Mouse (Mus musculus) brain, embryonic 14.5 days (tissue): Measurements from ENCODE around the gene Rhno1. TPM values are rescaled to one million over a fixed set of nuclear protein-coding genes. Genes with fewer than 3 reads are reported as not detected.
"Not testable (repeated sequence)": the region's sequence is repeated elsewhere in the genome, so short reads cannot be mapped to it uniquely, and the experiment has no call there.

Experiments used
- DNase-seq: peaks from one replicate; pipeline ENCODE4 v3.0.0-alpha.2; 2011; ENCODE audit warnings: low read depth
- CTCF ChIP-seq: fragments of 200-500 bp; IDR thresholded peaks from 2 replicates; pipeline ENCODE4 v1.5.1; 2012; ENCODE audit warnings: inconsistent platforms, mild to moderate bottlenecking, moderate library complexity, borderline replicate concordance; ENCODE audit not compliant: insufficient read depth, insufficient read length; ENCODE audit errors: extremely low read depth
- POLR2A ChIP-seq: fragments of 200-500 bp; IDR thresholded peaks from 2 replicates; pipeline ENCODE4 v1.6.1; 2012; ENCODE audit warnings: mild to moderate bottlenecking, inconsistent platforms, borderline replicate concordance; ENCODE audit not compliant: poor library complexity, insufficient read depth, insufficient read length, severe bottlenecking; ENCODE audit errors: extremely low read depth
- polyA plus RNA-seq: library from polyadenylated mRNA; depleted of rRNA; stranded (reverse); fragments of >200 nt; gene quantifications from 2 replicates; pipeline ENCODE4 v1.2.3, GENCODE M21; 2012

The Rhno1 gene
- polyA plus RNA-seq, 1 experiment: 43.8 TPM

DNA sequence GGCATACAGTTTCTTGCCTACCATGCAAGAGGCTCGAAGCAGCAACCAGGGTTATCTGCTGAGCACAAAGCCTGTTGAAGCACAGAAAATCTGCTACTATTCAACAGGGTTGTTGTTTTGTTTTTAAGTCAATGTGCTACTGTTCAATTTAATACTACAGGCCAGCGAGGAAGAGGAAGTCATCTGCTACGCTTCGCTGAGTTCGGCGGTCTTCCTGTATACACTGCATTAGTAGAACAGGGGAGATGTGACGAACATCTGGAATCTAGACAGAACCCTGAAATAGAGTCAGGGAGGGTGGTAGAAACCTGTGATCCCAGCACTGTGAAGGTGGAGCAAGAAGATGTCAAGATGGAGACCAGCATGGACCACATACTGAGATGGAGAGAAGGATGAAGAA, 21.0 kb upstream of the Rhno1 start:
- TF ChIP-seq CTCF: no peak
- TF ChIP-seq POLR2A: no peak
- DNase-seq: no peak

DNA sequence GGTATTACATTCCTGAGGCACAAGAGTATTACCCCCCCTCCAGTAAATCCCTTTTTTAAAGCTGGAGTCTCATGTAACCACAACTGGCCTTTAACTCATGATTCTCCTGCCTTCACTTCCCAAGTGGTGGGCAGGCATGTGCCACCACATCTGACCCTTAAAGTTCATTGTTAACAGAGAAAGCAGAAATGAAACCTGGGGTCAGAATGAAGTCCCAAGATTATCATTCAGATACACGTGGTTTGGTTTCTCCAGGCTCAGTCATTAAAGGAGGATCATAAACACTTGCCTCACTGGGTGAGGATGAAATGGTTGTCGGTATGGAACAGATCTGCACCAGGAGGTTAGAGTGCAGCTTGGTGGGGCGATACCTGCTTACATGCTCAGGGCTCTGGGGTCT, 18.5 kb upstream of the Rhno1 start:
- no peak for DNase-seq

DNA sequence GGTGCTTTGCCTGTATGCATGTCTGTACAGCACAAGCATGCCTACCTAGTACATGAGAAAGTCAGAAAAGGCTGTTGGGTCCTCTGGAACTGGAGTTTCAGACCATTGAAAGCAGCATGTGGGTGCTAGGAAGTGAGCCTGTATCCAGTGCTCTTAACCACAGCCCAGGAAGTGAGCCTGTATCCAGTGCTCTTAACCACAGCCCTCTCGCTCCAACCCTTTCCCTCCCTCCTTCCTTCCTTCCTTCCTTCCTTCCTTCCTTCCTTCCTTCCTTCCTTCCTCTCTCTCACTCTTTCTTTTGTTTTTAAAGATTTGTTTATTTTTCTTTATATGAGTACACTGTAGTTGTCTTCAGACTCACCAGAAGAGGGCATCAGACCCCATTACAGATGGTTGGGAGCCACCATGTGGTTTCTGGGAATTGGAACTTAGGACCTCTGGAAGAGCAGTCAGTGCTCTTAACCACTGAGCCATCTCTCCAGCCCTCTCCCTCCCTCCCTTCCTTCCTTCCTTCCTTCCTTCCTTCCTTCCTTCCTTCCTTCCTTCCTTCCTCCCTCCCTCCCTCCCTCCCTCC, 18.0 kb upstream of the Rhno1 start:
- not testable (repeated sequence) for DNase-seq

More for the DNA sequence above, 18.5 kb upstream of the Rhno1 start:
- TF ChIP-seq CTCF: no peak
- no peak for TF ChIP-seq POLR2A

DNA sequence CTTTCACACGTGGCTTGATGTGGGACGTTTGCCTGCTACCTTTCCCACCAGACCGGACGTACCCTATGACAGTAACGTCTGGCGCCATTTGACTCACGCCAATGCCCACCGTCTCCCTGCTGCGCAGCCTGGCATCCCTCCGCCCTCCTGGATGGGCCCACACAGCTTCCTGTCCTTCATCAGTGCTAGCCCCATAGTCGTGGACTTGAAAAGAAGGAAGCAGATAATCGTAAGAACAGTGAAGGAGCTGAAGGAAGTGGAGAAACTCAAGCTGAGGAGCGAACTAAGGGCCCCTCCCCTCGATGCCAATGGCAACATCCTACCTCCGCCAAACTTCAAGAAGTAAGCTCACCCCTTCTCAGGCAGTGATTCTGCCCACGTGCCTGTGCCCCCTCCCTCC, 16.9 kb upstream of the Rhno1 start:
- DNase-seq: no peak
- TF ChIP-seq POLR2A (no peak), CTCF (no peak)

DNA sequence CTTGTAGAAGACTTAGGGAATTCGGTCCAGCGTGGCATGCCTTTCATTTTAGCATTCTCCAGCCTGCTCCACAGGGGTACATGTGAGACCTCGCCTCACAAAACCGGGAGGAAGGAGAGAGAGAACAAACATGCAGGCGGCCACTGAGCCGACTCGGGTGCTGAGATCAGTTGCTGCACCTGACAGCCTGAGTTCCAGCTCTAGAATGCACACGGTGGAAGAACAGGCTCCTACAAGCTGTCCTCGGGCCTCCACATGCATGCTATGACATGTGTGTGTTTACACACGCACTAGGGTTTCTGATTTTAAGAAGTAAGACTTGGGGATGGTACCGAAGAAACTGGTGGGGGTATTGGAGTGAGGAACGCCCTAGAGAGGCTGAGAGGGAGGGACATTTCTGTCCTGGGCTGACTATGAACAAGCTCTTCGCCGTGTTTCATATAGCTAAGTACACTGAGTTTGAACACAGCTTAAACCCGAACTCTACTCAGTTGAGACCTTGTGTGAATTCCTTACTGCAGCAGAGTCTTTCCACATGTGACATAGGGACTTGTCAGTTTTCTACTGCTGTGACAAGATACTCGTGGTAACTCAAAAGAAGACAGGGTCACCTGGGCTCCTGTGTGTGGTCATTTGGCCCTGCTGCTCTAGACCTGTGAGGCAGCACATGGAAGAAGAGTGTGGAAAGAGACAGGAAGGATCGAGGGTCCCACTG, 13.8 kb upstream of the Rhno1 start:
- no peak for TF ChIP-seq POLR2A
- no peak for TF ChIP-seq CTCF
- DNase-seq: no peak

DNA sequence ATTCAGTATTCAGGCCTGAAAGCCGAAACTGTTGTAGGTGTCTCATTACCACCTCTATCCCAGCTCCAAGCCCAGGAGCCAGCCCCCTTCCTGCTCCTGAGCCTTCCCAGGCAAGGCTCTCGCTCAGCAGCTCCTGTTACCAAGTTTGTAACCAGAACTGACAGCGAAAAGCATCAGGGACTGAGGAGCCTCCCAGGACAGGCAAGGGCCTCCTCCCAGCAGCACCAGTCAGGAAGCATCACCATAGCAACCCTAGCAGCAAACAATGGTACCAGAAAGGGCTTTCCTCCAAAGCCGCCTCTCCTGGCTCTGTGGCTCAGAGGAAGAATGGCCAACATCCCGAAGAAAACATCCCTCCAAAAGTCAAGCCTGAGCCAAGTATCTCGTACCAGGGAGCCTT, 12.5 kb upstream of the Rhno1 start, which contains the start of the genes Tex52 and Gm44596:
Tex52 (plus strand) TSS at position 265 of the 400 bp plus-strand sequence.
Gm44596 (plus strand) TSS at position 312 of the 400 bp plus-strand sequence.
- TF ChIP-seq CTCF (no peak), POLR2A (no peak)
- DNase-seq: peak; percentile 77

DNA sequence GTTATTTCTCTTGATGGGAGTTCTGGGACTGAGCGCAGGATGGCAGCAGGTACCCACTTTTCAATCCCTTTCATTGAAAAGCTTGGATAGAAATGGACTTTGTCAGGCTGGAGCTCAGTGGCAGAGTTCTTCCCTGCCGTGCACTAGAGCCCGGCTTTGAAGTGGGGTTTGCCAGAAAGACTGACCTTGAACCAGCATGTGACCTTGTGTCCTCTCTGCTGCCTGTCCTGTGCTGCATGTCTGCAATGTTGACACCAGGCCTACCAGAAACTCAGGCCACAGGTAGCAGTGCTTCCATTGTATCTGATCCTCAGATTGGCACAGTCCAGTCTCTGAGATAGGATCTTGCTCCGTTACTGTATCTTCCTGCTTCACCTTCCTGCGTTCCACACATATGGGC, 7.3 kb upstream of the Rhno1 start:
- TF ChIP-seq POLR2A: no peak
- no peak for DNase-seq

DNA sequence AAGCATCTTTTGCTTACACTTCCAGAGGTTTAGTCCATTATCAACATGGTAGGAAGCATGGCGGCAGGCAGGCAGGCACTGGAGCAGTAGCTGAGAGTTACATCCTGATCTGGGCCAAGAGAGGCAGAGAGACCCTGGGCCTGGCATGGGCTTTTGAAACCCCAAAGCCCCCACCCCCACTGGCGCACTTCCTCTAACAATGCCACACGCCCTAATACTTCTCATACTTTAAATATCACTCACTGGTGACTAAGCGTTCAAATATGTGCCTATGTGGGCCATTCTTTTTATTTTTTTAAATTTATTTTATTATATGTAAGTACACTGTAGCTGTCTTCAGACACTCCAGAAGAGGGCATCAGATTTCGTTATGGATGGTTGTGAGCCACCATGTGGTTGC, 3.8 kb upstream of the Rhno1 start:
- no peak for TF ChIP-seq POLR2A
- TF ChIP-seq CTCF: no peak
- DNase-seq: no peak

DNA sequence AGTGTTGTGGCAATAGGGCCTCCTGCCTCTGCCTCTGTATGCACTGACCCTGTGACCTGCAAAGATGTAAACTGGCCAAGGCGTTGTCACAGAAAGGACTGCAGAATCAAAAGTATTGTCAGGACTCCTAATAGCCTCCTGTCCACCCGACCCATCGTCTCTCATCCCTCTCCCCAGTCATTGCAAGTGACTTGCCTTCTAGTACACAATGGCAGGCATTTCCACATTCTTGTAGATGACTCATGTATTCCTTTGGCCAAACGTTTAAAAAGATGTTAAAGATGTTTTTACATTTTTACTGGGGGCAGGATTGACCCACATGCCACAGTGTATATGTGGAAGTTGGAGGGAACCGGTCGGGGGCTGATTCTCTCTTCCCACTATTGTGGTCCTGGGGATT, 2.0 kb upstream of the Rhno1 start:
- no peak for DNase-seq
- TF ChIP-seq POLR2A (no peak), CTCF (no peak)

DNA sequence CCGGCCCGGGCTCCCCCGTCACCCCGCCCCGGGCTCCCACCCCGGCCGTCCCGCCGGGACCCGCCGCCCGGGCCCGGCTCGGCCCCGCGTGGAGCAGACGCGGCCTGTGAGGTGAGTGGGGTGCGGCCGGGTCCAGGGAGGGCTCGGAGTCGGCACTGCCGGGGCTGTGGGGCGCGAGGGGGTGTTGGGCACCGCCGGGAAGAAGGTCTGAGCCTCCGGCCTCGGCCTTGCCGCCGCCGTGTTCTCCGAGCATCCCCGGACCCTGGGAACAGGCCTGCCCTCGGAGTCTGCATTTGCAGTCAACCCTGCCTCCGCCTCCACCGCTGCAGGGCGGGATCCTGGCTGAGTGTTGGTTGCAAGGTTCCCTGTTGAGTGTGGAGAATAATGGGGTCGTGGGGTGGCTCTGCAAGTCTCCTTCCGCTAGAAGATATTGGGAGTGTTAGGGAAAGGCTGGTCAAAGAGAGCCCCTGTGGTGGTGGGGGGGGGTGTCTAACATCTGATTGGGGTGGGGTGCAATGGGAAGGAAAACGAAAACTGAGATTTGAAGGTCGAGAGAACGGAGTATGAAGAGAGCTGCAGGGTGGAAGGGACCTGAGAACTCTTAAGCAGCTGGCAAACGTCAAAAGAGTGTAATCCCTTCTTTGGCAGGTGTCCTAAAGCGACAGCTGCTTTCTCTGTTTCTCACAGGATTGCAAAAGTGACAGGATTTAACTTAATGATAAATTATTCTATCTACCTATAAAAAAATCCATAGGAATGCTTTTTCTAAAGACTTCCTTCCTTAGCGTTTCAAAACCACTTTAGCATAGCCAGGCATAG, 505 bp upstream of the Rhno1 start:
- DNase-seq: peak; percentile 61
- no peak for TF ChIP-seq POLR2A
- no peak for TF ChIP-seq CTCF

DNA sequence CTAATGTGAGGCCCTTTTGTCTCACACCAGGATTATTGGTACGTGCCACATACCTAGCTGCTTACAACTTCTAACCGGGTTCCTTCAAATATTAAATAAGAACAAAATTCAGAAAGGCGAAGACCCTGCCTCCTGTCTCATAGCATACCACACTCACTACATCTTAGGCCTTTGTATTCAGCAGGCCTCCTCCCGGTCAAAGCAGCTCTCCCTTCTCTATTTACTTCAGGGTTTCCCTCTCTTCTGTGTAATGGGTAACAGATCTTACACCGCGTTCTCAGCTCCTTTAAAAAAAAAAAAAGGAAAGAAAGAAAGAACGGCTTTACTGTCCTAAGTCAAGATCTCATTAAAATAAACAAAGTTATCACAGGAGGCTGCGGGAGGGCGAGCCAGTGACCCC, 810 bp downstream of the Rhno1 start:
- peak; percentile 49 for DNase-seq

DNA sequence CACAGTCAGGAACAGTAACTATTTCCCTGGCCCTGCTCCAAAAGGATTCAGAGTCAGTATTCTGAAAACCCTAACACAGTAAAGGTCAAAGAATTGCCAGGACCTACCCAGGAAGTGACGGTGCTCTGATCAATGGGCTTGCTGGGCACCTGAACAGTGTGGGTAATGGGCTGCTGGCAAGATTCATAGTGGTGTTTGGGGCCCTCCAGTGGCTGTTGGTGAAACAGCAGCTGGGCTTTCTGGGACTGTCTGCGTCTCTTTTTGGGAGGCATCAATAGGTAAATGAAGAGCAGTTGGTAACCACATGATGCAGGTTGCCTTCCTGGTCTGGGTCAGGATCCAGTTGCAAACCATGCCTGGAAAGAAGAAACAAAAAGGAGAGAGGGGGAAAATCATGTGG, 3.7 kb downstream of the Rhno1 start:
- DNase-seq: peak; percentile 70
- TF ChIP-seq CTCF: peak; percentile 87
- no peak for TF ChIP-seq POLR2A

More for the DNA sequence above, 810 bp downstream of the Rhno1 start:
- TF ChIP-seq CTCF (no peak), POLR2A (no peak)

DNA sequence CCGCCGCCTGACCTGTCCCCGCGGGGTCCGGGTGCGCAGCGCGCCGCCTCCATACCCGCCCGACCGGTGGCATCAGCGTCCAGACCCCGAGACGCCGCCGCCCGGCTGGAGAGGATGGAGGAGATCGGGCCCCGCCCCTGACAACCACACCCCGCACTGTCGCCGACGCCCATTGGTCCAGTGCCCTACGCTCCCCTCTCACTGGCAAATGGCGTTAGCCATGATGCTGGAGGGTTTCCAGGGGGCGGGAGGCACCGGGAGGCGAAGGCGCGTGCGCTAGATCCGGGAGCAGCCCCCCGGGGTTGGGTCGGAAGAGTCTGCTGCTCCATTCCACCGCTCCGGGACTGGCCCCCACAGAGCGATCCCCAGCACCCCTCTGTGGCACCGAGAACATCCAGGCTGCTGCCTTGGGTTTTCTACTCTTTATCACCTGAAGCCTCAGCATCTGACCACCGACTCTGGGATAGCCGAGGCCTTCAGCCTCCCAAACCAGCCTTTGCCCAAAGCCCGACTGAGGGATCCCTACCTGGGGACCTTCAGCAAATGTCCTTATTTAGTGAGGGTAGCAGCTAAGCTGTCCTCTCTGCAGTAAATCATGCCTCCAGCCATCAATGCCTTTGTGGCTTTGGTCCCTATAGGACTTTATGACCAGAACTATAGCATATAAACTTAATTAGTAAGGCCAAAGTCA, 6.8 kb downstream of the Rhno1 start, which contains the start of gene Tulp3:
Tulp3 (minus strand) TSS at position 126 of the 691 bp plus-strand sequence.
- TF ChIP-seq POLR2A: peak; percentile 64
- no peak for TF ChIP-seq CTCF
- peak; percentile 99 for DNase-seq
